Mouse (Mus musculus) gastrocnemius, adult 2 months (tissue): ENCODE measurements at regions not wholly inside any gene's neighbourhood (a gene's known extent, or its start where the extent isn't known, plus 50 kb on each side); places are given as distances from the start of the nearest gene placed in this dataset.
A peak's percentile ranks its signal among the peaks of the same experiment; 100 is the strongest.

Source experiments
- DNase-seq: peaks from one replicate; pipeline ENCODE4 v3.0.0; 2022
- H3K27ac ChIP-seq: fragments of 200-600 bp; 2 replicates; pipeline ENCODE4 v1.8.1; 2022; ENCODE audit warnings: mild to moderate bottlenecking
- H3K4me3 ChIP-seq: fragments of 200-600 bp; 2 replicates; pipeline ENCODE4 v1.8.1; 2022; ENCODE audit warnings: mild to moderate bottlenecking, moderate library complexity
- CTCF ChIP-seq: fragments of 200-600 bp; IDR thresholded peaks from 2 replicates; pipeline ENCODE4 v1.8.1; 2022; ENCODE audit warnings: antibody characterized with exemption, mild to moderate bottlenecking, moderate library complexity
- intact Hi-C: fragments of 180-260 bp; cut with DNase I; formaldehyde crosslinking; loops from one replicate; pipeline ENCODE4 v1.15.1; 2025

DNA sequence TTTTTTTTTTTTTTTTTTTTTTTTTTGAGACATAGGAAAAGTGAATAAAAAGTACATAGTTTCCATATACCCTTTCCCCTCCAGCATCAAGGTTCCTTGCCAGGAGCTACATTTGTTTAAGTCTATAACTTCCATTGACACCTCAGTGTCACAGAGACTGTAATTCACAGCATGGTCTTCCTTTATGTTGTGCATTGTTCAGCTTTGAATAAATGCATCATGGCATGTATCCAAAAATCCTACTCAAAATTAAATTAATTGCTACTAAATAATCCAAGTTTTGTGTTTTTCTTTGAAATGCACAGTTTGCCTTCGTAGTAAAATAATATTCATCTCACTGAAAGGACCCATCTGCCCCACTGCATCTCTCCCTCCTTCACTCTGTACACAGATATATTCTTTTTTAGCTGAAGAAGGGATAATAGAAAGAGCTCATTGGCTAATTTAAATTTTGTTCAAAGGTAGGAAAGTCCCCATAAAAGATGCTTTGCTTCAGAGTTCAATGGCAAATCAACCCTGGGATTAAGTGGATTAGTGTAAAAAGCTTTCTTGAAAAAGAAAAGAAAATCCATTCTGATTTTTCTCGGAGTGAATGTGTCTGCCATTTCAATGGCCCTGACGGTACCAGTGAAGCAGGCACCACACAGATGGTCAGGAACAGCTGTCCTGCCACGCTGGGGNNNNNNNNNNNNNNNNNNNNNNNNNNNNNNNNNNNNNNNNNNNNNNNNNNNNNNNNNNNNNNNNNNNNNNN is 301.3 kb upstream of the Marcks start:
- intact Hi-C loops: no loop called here
- no peak for DNase-seq
- H3K27ac ChIP-seq: no peak overlapping the region
- no peak for TF ChIP-seq CTCF
- H3K4me3 ChIP-seq: no peak overlapping the region

DNA sequence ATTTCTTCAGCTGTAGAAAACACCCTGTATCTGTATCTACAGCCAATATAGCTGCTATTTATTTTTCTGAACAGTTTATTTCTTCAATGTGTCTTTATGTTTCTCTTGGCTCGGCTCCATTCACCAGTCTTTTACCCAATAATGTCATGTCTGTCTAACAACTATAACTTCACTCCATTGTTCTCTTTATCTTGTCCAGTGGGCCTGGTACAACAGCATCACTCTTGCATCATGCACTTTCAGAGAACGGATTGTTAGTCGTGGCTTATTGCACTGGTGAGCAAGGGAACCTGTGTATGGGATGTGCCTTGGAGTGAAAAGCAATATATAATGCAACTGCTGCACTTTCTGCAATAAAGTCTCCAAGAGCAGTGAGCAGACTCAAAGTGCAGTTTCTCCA is 299.6 kb upstream of the Marcks start:
- no peak overlapping the region for H3K4me3 ChIP-seq
- H3K27ac ChIP-seq: no peak overlapping the region
- TF ChIP-seq CTCF: no peak
- no peak for DNase-seq
- intact Hi-C loops: no loop called here

DNA sequence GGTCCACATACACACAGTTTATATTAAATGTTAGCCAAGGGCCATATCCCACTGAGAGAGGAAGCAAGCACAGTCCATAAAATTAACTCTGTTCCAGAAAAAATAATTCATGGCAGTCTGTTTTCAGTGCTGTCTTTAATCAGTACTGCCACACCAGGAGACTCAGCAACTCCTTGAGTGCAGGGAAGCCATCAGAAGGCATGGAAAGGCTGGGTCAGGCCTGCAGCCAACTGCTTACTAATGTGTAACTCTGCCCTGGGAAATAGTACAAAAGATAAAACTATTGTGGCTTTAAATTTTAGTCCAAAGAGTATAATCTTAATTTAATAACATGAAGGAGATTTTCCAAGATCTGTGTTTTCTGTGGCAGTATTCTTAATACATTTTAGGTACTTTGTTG is 298.1 kb upstream of the Marcks start:
- intact Hi-C loops: no loop called here
- TF ChIP-seq CTCF: no peak
- DNase-seq: peak; percentile 19
- H3K4me3 ChIP-seq: no peak overlapping the region
- no peak overlapping the region for H3K27ac ChIP-seq

DNA sequence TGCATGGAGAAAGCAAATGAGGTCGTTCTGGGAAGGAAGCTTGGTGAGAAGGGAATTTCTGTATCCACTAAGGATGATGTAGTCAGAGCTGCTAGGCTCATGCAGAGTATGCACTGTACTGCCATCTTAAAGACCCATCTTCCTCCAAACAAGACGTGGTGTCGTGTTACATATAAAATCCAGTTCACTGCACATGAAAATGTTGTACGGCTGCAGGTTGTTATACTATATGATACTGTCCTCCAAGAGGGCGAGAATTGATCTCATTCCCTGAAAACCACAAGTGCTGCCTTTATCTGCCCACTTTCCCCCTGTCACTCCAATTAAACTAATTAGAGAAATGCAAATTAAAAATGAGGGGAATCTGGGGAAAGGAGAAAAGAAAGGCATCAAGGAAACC is 295.5 kb upstream of the Marcks start:
- no peak for TF ChIP-seq CTCF
- intact Hi-C loops: no loop called here

DNA sequence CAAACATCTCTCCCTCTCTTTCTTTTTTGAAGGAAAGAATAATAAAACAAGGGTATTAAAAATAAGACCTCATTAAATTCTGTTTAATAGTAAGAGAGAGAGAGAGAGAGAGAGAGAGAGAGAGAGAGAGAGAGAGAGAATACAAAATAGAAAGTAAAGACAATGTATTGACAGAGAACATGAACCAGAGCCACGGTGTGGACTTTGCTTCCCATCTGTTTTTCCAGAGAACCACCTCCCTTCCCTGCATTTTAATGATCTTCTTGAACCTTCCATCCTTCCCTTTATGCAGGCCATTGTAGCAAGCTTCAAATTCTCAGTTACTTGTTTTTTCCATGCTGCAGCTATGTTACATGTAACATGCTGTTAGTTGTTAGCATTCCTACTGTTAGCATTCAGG is 284.3 kb upstream of the Marcks start:
- intact Hi-C loops: no loop called here

More for the DNA sequence above, 295.5 kb upstream of the Marcks start:
- DNase-seq: no peak
- no peak overlapping the region for H3K27ac ChIP-seq
- no peak overlapping the region for H3K4me3 ChIP-seq

DNA sequence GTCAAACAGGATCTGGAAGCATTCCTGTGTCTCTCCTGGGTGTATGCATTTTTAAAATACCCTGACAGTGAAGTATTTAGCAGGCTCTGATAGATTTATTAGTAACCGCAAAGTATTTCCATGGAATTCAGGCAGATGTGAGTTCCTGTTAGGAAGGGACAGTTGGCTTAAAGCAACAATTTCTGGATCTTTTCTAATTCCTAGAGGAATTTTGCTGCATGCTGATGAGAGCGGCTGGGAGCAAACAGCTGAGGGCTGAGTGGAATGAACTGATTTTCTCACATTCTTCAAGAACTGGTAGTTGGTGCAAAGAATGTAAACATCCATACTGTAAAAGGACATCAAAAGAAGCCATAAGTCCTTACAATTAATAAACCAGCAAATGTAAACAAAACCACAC is 283.9 kb upstream of the Marcks start:
- intact Hi-C loops: no loop called here
- TF ChIP-seq CTCF: no peak

More for the DNA sequence above, 284.3 kb upstream of the Marcks start:
- no peak for DNase-seq
- H3K4me3 ChIP-seq: no peak overlapping the region
- peak overlapping the region; percentile 66 for H3K27ac ChIP-seq
- TF ChIP-seq CTCF: no peak

DNA sequence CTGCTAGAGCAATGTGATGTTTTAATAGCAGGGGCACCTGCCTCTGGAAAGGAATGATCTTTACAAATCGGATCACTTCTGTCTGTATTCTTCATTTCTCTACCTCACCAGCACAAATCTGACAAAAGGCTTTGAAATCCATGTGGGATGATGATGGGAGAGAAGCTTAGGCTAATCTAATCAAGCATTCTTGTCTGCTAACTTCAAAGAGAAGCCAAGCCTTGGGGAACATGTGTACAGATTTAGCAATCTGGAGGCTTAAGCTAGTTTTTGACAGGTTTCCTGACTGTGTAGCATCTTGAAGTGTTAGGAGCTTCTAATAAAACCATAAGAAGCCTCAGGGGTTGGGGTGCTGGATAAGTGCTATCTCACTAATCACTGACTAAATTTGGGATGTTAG is 277.6 kb upstream of the Marcks start:
- H3K27ac ChIP-seq: no peak overlapping the region
- no peak for DNase-seq
- no peak overlapping the region for H3K4me3 ChIP-seq
- intact Hi-C loops: no loop called here
- no peak for TF ChIP-seq CTCF

More for the DNA sequence above, 283.9 kb upstream of the Marcks start:
- H3K4me3 ChIP-seq: no peak overlapping the region
- H3K27ac ChIP-seq: peak overlapping the region; percentile 66
- DNase-seq: no peak

DNA sequence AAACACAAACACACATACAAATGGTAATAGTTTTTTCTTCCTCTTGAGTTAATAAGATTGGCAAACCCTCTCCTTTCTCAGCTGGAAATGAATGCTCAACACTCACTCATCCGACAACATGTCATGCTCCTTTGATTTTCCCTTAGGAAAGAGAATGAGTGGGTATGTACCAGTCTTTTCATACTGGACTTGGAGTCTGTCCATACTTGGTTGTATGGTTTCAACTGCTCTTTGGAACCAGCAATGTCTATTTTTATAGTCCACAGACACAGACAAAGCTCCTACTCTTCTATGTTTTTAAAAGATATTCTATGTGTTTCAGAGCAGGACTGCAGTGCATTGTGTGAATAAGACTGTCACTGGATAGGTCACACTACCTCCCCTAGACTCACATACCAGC is 273.7 kb upstream of the Marcks start:
- DNase-seq: no peak
- Histone ChIP-seq H3K27ac (no peak overlapping the region), H3K4me3 (no peak overlapping the region)
- TF ChIP-seq CTCF: no peak
- intact Hi-C loops: no loop called here

DNA sequence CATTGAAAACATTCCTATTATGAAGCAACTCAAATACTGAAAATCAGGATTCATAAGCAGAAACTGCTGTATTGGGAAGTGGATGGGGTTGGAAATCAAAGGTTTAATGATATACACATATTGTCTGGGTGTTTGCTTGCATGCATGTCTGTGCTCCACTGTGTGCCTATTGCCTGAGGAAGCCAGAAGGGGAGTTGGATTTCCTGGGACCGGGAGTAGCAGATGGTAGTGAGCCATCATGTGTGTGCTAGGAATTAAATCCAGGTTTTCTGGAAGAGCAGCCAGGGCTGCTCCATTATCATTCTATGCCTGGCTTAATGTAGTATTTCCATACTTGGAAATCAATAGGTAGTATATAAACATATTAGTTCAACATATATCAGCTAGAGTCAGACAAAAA is 271.0 kb upstream of the Marcks start:
- H3K4me3 ChIP-seq: no peak overlapping the region
- H3K27ac ChIP-seq: no peak overlapping the region
- DNase-seq: no peak
- intact Hi-C loops: no loop called here
- TF ChIP-seq CTCF: no peak

DNA sequence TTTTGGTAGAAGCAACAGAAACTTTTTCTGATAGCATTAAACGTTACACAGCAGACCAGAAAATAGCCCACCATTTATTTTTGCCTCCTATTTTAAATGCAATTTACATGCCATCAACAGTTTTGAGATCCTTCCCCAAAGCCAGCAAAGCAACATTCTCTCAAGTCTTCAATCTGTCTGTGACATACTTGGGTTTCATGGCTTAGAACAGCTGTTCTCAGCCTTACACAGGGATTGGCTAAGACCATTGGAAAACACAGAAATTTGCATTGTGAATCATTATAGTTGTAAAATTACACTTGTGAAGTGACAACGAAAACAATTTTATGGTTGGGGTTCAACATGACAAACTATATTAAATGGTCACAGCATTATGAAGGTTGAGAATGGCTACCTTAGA is 268.8 kb upstream of the Marcks start:
- no peak for DNase-seq
- Histone ChIP-seq H3K4me3 (no peak overlapping the region), H3K27ac (no peak overlapping the region)
- intact Hi-C loops: no loop called here
- no peak for TF ChIP-seq CTCF

DNA sequence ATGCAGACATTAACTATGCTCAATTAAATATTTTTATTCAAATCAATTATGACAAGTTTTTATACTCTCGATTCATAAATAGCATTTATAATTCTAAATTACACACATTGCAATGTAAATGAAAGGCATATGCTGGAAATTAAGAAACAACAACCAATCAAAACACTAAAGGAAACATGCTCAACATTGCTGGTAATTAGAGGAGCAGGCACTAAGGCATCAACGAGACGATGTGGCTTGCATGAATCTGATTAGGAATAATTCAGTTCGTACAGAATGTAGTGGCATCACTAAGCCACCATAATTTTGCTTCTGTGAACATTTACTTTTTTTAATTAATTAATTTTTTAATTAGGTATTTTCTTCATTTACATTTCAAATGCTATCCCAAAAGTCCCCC is 266.2 kb upstream of the Marcks start:
- intact Hi-C loops: no loop called here
- H3K4me3 ChIP-seq: no peak overlapping the region
- TF ChIP-seq CTCF: no peak
- H3K27ac ChIP-seq: no peak overlapping the region
- no peak for DNase-seq

DNA sequence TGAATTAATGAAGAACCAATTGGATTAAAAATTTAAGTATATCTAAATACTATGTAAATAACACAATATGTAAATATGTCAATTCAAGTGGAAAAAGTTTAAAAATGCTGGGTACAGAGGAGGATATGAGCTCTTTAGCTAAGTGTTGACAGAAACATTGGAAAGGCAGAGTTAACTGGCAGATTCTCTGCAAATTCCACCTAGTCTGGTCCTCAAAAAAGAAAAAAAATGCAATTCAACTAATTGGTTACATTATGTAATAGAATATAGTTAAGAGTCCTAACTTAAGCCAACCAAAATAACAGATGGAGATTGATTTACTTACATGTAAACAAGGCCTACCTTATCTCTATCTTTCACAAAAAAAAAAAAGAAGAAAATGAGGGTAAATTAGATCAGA is 265.7 kb upstream of the Marcks start:
- Histone ChIP-seq H3K27ac (no peak overlapping the region), H3K4me3 (no peak overlapping the region)
- no peak for DNase-seq
- no peak for TF ChIP-seq CTCF
- intact Hi-C loops: no loop called here

DNA sequence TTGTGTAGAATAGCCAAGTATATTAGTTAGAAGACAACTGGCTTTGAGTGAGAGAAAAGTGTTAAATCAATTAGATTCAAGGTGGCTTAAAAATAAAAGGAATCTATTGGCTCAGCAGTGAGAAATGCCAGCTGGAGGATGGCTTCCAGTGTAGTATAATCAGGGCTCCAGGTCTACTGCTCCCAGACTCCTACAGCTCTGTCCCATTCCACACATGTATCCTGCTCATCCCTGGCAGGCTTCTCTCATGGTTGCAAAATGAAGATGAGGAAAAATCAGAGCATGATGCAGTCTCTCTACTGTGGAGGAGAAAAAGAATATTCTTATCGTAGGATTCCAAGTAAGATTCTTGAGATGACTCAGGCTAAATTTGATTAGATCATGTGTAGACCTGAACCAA is 263.7 kb upstream of the Marcks start:
- no peak for TF ChIP-seq CTCF
- intact Hi-C loops: no loop called here
- Histone ChIP-seq H3K27ac (no peak overlapping the region), H3K4me3 (no peak overlapping the region)
- DNase-seq: no peak

DNA sequence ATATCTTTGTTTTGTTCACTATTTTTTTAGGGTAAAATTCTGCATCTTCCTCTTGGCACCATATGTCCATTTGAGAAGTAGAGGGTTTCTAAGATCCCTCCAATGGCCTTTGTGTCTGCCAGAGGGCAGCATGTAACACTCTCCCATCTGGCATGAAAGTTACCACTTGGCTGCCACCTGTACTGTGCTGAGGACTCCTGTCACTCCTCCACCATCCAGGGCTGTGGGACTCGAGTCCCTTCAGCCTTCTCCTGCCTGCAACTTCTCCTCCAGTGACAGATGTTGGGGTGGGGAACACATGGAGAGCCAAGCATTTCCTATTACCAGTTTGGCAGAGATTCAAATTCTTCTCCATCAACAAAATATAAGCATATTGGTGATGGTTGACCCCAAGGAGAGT is 262.3 kb upstream of the Marcks start:
- peak overlapping the region; percentile 56 for H3K27ac ChIP-seq
- intact Hi-C loops: no loop called here
- no peak for DNase-seq

More for the DNA sequence above, 262.3 kb upstream of the Marcks start:
- TF ChIP-seq CTCF: no peak
- no peak overlapping the region for H3K4me3 ChIP-seq
